Mouse (Mus musculus) heart, embryonic 16.5 days (tissue): Measurements from ENCODE around the gene Prickle2. TPM values are rescaled to one million over a fixed set of nuclear protein-coding genes. Genes with fewer than 3 reads are reported as not detected.

Source experiments
- ATAC-seq: fragments of 200-750 bp; cut with Nextera tagmentation; replicated peaks from 2 replicates; pipeline ENCODE4 v1.8.0; 2017; ENCODE audit warnings: moderate number of reproducible peaks; ENCODE audit not compliant: insufficient read depth, low FRiP score; ENCODE audit errors: extremely low read depth
- H3K27ac ChIP-seq: fragments of 300-500 bp; sonication (generic); 2 replicates; pipeline ENCODE4 v1.5.1; 2014; ENCODE audit warnings: mild to moderate bottlenecking, low read length, control low read depth, moderate library complexity
- H3K27me3 ChIP-seq: fragments of 300-500 bp; sonication (generic); 2 replicates; pipeline ENCODE4 v1.6.1; 2014; ENCODE audit warnings: low read length, mixed read lengths; ENCODE audit not compliant: control insufficient read depth, insufficient read depth
- H3K36me3 ChIP-seq: fragments of 300-500 bp; sonication (generic); 2 replicates; pipeline ENCODE4 v1.6.1; 2014; ENCODE audit not compliant: control insufficient read depth, insufficient read depth
- H3K4me1 ChIP-seq: fragments of 300-500 bp; sonication (generic); 2 replicates; pipeline ENCODE4 v1.6.1; 2014; ENCODE audit warnings: low read length, mixed read lengths; ENCODE audit not compliant: control insufficient read depth, insufficient read depth
- H3K4me2 ChIP-seq: fragments of 300-500 bp; sonication (generic); 2 replicates; pipeline ENCODE4 v1.6.1; 2014; ENCODE audit warnings: low read depth, mild to moderate bottlenecking, control low read depth, low read length
- H3K4me3 ChIP-seq: fragments of 300-500 bp; sonication (generic); 2 replicates; pipeline ENCODE4 v1.5.1; 2014; ENCODE audit warnings: mild to moderate bottlenecking, control low read depth, low read length
- H3K9ac ChIP-seq: fragments of 300-500 bp; sonication (generic); 2 replicates; pipeline ENCODE4 v1.6.1; 2014; ENCODE audit warnings: low read length, control low read depth
- H3K9me3 ChIP-seq: fragments of 300-500 bp; sonication (generic); replicated peaks from 2 replicates; pipeline ENCODE4 v1.6.1; 2016; ENCODE audit warnings: low read length; ENCODE audit not compliant: control insufficient read depth
- WGBS: fragments of 180-500 bp; shearing (Covaris S2); extraction: QIAGEN DNeasy Blood & Tissue Kit; methylation state at CpG from one replicate; pipeline ENCODE4 v1.1.7; 2014; 5-methylcytosine and 5-hydroxymethylcytosine counted together
- polyA plus RNA-seq: library from polyadenylated mRNA; unstranded; fragments of >200 nt; fragmentation: Nextera tagmentation; extraction: Ambion mirVana; gene quantifications from 2 replicates; pipeline ENCODE4 v1.2.1, GENCODE M21; 2015

Gene Prickle2
- polyA plus RNA-seq, 1 experiment from 2014 or later: 4.2 TPM

- Histone ChIP-seq H3K36me3 (no peaks in the 10 kb centered on the region), H3K27me3 (no peaks in the 10 kb centered on the region), H3K4me1 (no peaks in the 10 kb centered on the region), H3K4me2 (no peak overlapping the region), H3K4me3 (no peak overlapping the region), H3K9me3 (no peaks in the 10 kb centered on the region), H3K27ac (no peak overlapping the region), H3K9ac (no peak overlapping the region)
- 48% methylated on average over 2 of the region's 2 CpGs for WGBS
- no peak for ATAC-seq
Measured at GRCm38 (mm10) chr6:92648571-92648970, 57.4 kb downstream of the Prickle2 start.

GRCm38 (mm10) chr6:92642929-92643328, 63.0 kb downstream of the Prickle2 start:
- H3K4me2 ChIP-seq: no peak overlapping the region
- 72% methylated on average over 1 of the region's 1 CpGs for WGBS
- no peak overlapping the region for H3K9ac ChIP-seq
- no peak overlapping the region for H3K27ac ChIP-seq
- no peaks in the 10 kb centered on the region for H3K9me3 ChIP-seq
- H3K27me3 ChIP-seq: no peaks in the 10 kb centered on the region
- H3K36me3 ChIP-seq: no peaks in the 10 kb centered on the region
- no peak overlapping the region for H3K4me3 ChIP-seq
- ATAC-seq: no peak
- H3K4me1 ChIP-seq: no peaks in the 10 kb centered on the region

GRCm38 (mm10) chr6:92641956-92642355, 64.0 kb downstream of the Prickle2 start:
- Histone ChIP-seq H3K27me3 (no peaks in the 10 kb centered on the region), H3K4me2 (no peak overlapping the region), H3K9me3 (no peaks in the 10 kb centered on the region), H3K27ac (no peak overlapping the region), H3K4me3 (no peak overlapping the region), H3K4me1 (no peaks in the 10 kb centered on the region), H3K9ac (no peak overlapping the region), H3K36me3 (no peaks in the 10 kb centered on the region)
- WGBS: 66% methylated on average over 7 of the region's 7 CpGs
- no peak for ATAC-seq

GRCm38 (mm10) chr6:92640896-92641295, 65.1 kb downstream of the Prickle2 start:
- no peak for ATAC-seq
- H3K9ac ChIP-seq: no peak overlapping the region
- no peaks in the 10 kb centered on the region for H3K27me3 ChIP-seq
- H3K27ac ChIP-seq: no peak overlapping the region
- no peak overlapping the region for H3K4me2 ChIP-seq
- H3K9me3 ChIP-seq: no peaks in the 10 kb centered on the region
- WGBS: 80% methylated on average over 2 of the region's 2 CpGs
- H3K4me1 ChIP-seq: no peaks in the 10 kb centered on the region
- no peaks in the 10 kb centered on the region for H3K36me3 ChIP-seq
- H3K4me3 ChIP-seq: no peak overlapping the region

GRCm38 (mm10) chr6:92636431-92636830, 69.5 kb downstream of the Prickle2 start:
- no peak for ATAC-seq

GRCm38 (mm10) chr6:92634876-92635468, 71.0 kb downstream of the Prickle2 start:
- Histone ChIP-seq H3K9ac (no peak overlapping the region), H3K27me3 (no peaks in the 10 kb centered on the region), H3K27ac (no peak overlapping the region), H3K4me3 (no peak overlapping the region), H3K4me2 (no peak overlapping the region), H3K36me3 (no peaks in the 10 kb centered on the region), H3K4me1 (no peaks in the 10 kb centered on the region), H3K9me3 (no peaks in the 10 kb centered on the region)
- WGBS: 71% methylated on average over 6 of the region's 6 CpGs
- ATAC-seq: no peak

More at GRCm38 (mm10) chr6:92636431-92636830, 69.5 kb downstream of the Prickle2 start:
- Histone ChIP-seq H3K9me3 (no peaks in the 10 kb centered on the region), H3K4me3 (no peak overlapping the region), H3K36me3 (no peaks in the 10 kb centered on the region), H3K4me2 (no peak overlapping the region), H3K9ac (no peak overlapping the region), H3K27ac (no peak overlapping the region), H3K4me1 (no peaks in the 10 kb centered on the region), H3K27me3 (no peaks in the 10 kb centered on the region)
- 59% methylated on average over 1 of the region's 1 CpGs for WGBS

- 81% methylated on average over 2 of the region's 2 CpGs for WGBS
- no peaks in the 10 kb centered on the region for H3K27me3 ChIP-seq
- H3K9me3 ChIP-seq: no peaks in the 10 kb centered on the region
- no peak overlapping the region for H3K4me2 ChIP-seq
- no peak overlapping the region for H3K4me3 ChIP-seq
- no peak for ATAC-seq
- H3K27ac ChIP-seq: no peak overlapping the region
- H3K9ac ChIP-seq: no peak overlapping the region
- no peaks in the 10 kb centered on the region for H3K4me1 ChIP-seq
- no peaks in the 10 kb centered on the region for H3K36me3 ChIP-seq
Measured at GRCm38 (mm10) chr6:92630991-92631390, 75.0 kb downstream of the Prickle2 start.

GRCm38 (mm10) chr6:92627711-92628110, 78.2 kb downstream of the Prickle2 start:
- 82% methylated on average over 3 of the region's 3 CpGs for WGBS
- Histone ChIP-seq H3K4me1 (peaks cover 11% of the 10 kb centered on the region), H3K9ac (no peak overlapping the region), H3K9me3 (no peaks in the 10 kb centered on the region), H3K36me3 (no peaks in the 10 kb centered on the region), H3K4me3 (no peak overlapping the region), H3K27me3 (no peaks in the 10 kb centered on the region), H3K4me2 (no peak overlapping the region), H3K27ac (no peak overlapping the region)
- ATAC-seq: no peak

- Histone ChIP-seq H3K36me3 (no peaks in the 10 kb centered on the region), H3K9ac (no peak overlapping the region), H3K4me2 (no peak overlapping the region), H3K4me3 (no peak overlapping the region), H3K27me3 (no peaks in the 10 kb centered on the region), H3K4me1 (peaks cover 11% of the 10 kb centered on the region), H3K27ac (no peak overlapping the region), H3K9me3 (no peaks in the 10 kb centered on the region)
- ATAC-seq: no peak
- WGBS: 47% methylated on average over 8 of the region's 8 CpGs
Measured at GRCm38 (mm10) chr6:92627048-92627617, 78.8 kb downstream of the Prickle2 start.
